ENCODE assay signal across 10 mouse cellular contexts in genomic region chr8:84715893-84716468, GRCm38 (mm10). TPM values are rescaled to one million over a fixed set of nuclear protein-coding genes. Genes with fewer than 3 reads are reported as not detected.
DNase-seq lines count a peak whose midpoint lies in the region; ATAC-seq and TF ChIP-seq lines count a peak whose summit lies in the region.
"Had no signal": no experiment of that assay in that cellular context is flagged by ENCODE, and none has a peak within 500 bp of the region (broad histone marks: within the 10 kb centered on the region; RNA-seq: fewer than 3 reads in every experiment).

No protein-coding gene starts in this region.

- peaks cover 49% of the 10 kb centered on the region for H3K36me3 ChIP-seq in forebrain, embryonic 13.5 days (ENCODE audit: poor library complexity, severe bottlenecking)
- H3K36me3 ChIP-seq in limb, embryonic 13.5 days = peaks cover 73% of the 10 kb centered on the region
- 0 out of 2 replicates have a peak, but pooled peaks cover 17% of the 10 kb centered on the region for H3K36me3 ChIP-seq in neural tube, embryonic 13.5 days

- no peak for ATAC-seq in forebrain, embryonic 13.5 days
- no peak for ATAC-seq in limb, embryonic 13.5 days (ENCODE audit: low FRiP score, low read depth)
- ATAC-seq in neural tube, embryonic 13.5 days (ENCODE audit: low read depth) = no peak

- H3K4me2 ChIP-seq in forebrain, embryonic 13.5 days = peak overlapping the region; percentile 42
- peak overlapping the region; percentile 21; the same call in 1 of the 2 replicates for H3K4me2 ChIP-seq in limb, embryonic 13.5 days (replicated peaks)
- peak overlapping the region; percentile 41 for H3K4me2 ChIP-seq in neural tube, embryonic 13.5 days

- peak overlapping the region; percentile 85 for H3K27ac ChIP-seq in layer of hippocampus, adult 2 months
- peak overlapping the region; percentile 83 for H3K27ac ChIP-seq in forebrain, embryonic 13.5 days
- H3K27ac ChIP-seq in limb, embryonic 13.5 days = peak overlapping the region; percentile 90; the same call in 1 of the 2 replicates
- H3K27ac ChIP-seq in neural tube, embryonic 13.5 days (replicated peaks) = peak overlapping the region; percentile 62

- no peak for DNase-seq in layer of hippocampus, adult 2 months (ENCODE audit: low spot score in 2 of 2)
- no peak for DNase-seq in layer of hippocampus, adult 11-12 months (ENCODE audit: low spot score)
- no peak for DNase-seq in ovary, adult 18-20 months (ENCODE audit: low spot score)
- DNase-seq in left cerebral cortex, adult 18-20 months (ENCODE audit: low spot score in 2 of 2) = no peak
- no peak for DNase-seq in urinary bladder, adult 2 months (ENCODE audit: low spot score)
- DNase-seq: thymus, postnatal 25 days had no signal

- peaks cover 10% of the 10 kb centered on the region; the same call in 1 of the 2 replicates for H3K27me3 ChIP-seq in forebrain, embryonic 13.5 days
- H3K27me3 ChIP-seq in limb, embryonic 13.5 days = no peaks in the 10 kb centered on the region; the same call in 1 of the 2 replicates
- peaks cover 75% of the 10 kb centered on the region for H3K27me3 ChIP-seq in neural tube, embryonic 13.5 days

- H3K9me3 ChIP-seq in forebrain, embryonic 13.5 days (replicated peaks) = no peaks in the 10 kb centered on the region
- H3K9me3 ChIP-seq in limb, embryonic 13.5 days = no peaks in the 10 kb centered on the region
- no peaks in the 10 kb centered on the region for H3K9me3 ChIP-seq in neural tube, embryonic 13.5 days
- H3K9me3 ChIP-seq: megakaryocyte, embryonic 14.5 days had no signal

- no peak for TF ChIP-seq CTCF in layer of hippocampus, adult 2 months (conservative IDR thresholded peaks at IDR 0.05)

- no peak overlapping the region for H3K4me3 ChIP-seq in layer of hippocampus, adult 2 months
- H3K4me3 ChIP-seq in forebrain, embryonic 13.5 days = peak overlapping the region; percentile 2; the same call in 1 of the 2 replicates
- H3K4me3 ChIP-seq in limb, embryonic 13.5 days = no peak overlapping the region
- peak overlapping the region; percentile 4; the same call in 1 of the 2 replicates for H3K4me3 ChIP-seq in neural tube, embryonic 13.5 days
- H3K4me3 ChIP-seq: megakaryocyte, embryonic 14.5 days had no signal

- H3K4me1 ChIP-seq in forebrain, embryonic 13.5 days = peaks cover 65% of the 10 kb centered on the region
- H3K4me1 ChIP-seq in limb, embryonic 13.5 days = peaks cover 90% of the 10 kb centered on the region
- H3K4me1 ChIP-seq in neural tube, embryonic 13.5 days (replicated peaks) = peaks cover 58% of the 10 kb centered on the region

- 4% methylated on average over 27 of the region's 27 CpGs for WGBS in forebrain, embryonic 13.5 days
- 9% methylated on average over 27 of the region's 27 CpGs for WGBS in limb, embryonic 13.5 days
- 6% methylated on average over 27 of the region's 27 CpGs for WGBS in neural tube, embryonic 13.5 days

- H3K9ac ChIP-seq in forebrain, embryonic 13.5 days = peak overlapping the region; percentile 53
- peak overlapping the region; percentile 39 for H3K9ac ChIP-seq in limb, embryonic 13.5 days
- peak overlapping the region; percentile 58 for H3K9ac ChIP-seq in neural tube, embryonic 13.5 days

RNA-seq across cellular contexts. Expression of gene G430095P16Rik, which starts 6.8 kb away (rescaled TPM):
- under 1 TPM in 1 of 2 experiments, not detected in 1; 0.54 TPM for total RNA-seq in layer of hippocampus, adult 2 months (2021)
- polyA plus RNA-seq in forebrain, embryonic 13.5 days (2015; fragmentation: Nextera tagmentation; extraction: Ambion mirVana) = 3.7 and 3.8 TPM in 2 replicates
- 7.1 and 9.8 TPM in 2 replicates for polyA plus RNA-seq in limb, embryonic 13.5 days (2015; fragmentation: Nextera tagmentation; extraction: Ambion mirVana)
- 1.4 and 2.2 TPM in 2 replicates for polyA plus RNA-seq in neural tube, embryonic 13.5 days (2015; fragmentation: Nextera tagmentation; extraction: Ambion mirVana)
- not detected for total RNA-seq in left cerebral cortex, adult 18-20 months (2021)
- 1.0 and 1.2 TPM in 2 replicates for polyA plus RNA-seq in urinary bladder, adult 2 months (2012; rRNA removed)

RNA-seq across cellular contexts. Expression of gene Lyl1, which starts 14.7 kb away (rescaled TPM):
- total RNA-seq in layer of hippocampus, adult 2 months (2021) = 1 to 10 TPM; 2.3 to 2.6 TPM
- polyA plus RNA-seq in forebrain, embryonic 13.5 days (2015; fragmentation: Nextera tagmentation; extraction: Ambion mirVana) = 1.9 and 2.1 TPM in 2 replicates
- polyA plus RNA-seq in limb, embryonic 13.5 days (2015; fragmentation: Nextera tagmentation; extraction: Ambion mirVana) = 4.1 and 4.9 TPM in 2 replicates
- polyA plus RNA-seq in neural tube, embryonic 13.5 days (2015; fragmentation: Nextera tagmentation; extraction: Ambion mirVana) = 2.8 and 3.6 TPM in 2 replicates
- total RNA-seq in left cerebral cortex, adult 18-20 months (2021) = 1 to 10 TPM; 2.6 TPM
- 7.8 and 8.7 TPM in 2 replicates for polyA plus RNA-seq in urinary bladder, adult 2 months (2012; rRNA removed)

RNA-seq across cellular contexts. Expression of gene Nacc1, which starts 28.3 kb away (rescaled TPM):
- total RNA-seq in layer of hippocampus, adult 2 months (2021) = 10 to 100 TPM; 91.8 to 93.9 TPM
- polyA plus RNA-seq in forebrain, embryonic 13.5 days (2015; fragmentation: Nextera tagmentation; extraction: Ambion mirVana) = 16.1 and 18.6 TPM in 2 replicates
- 15.0 and 15.2 TPM in 2 replicates for polyA plus RNA-seq in limb, embryonic 13.5 days (2015; fragmentation: Nextera tagmentation; extraction: Ambion mirVana)
- 14.1 and 15.1 TPM in 2 replicates for polyA plus RNA-seq in neural tube, embryonic 13.5 days (2015; fragmentation: Nextera tagmentation; extraction: Ambion mirVana)
- 10 to 100 TPM; 93.7 to 99.0 TPM for total RNA-seq in left cerebral cortex, adult 18-20 months (2021)
- polyA plus RNA-seq in urinary bladder, adult 2 months (2012; rRNA removed) = 39.5 and 49.4 TPM in 2 replicates

RNA-seq across cellular contexts. Expression of gene Trmt1, which starts 29.9 kb away (rescaled TPM):
- total RNA-seq in layer of hippocampus, adult 2 months (2021) = 100 to 1,000 TPM; 109 to 113 TPM
- 53.5 and 59.1 TPM in 2 replicates for polyA plus RNA-seq in forebrain, embryonic 13.5 days (2015; fragmentation: Nextera tagmentation; extraction: Ambion mirVana)
- polyA plus RNA-seq in limb, embryonic 13.5 days (2015; fragmentation: Nextera tagmentation; extraction: Ambion mirVana) = 70.8 and 72.7 TPM in 2 replicates
- polyA plus RNA-seq in neural tube, embryonic 13.5 days (2015; fragmentation: Nextera tagmentation; extraction: Ambion mirVana) = 53.6 and 55.5 TPM in 2 replicates
- 100 to 1,000 TPM in 1 of 2 experiments, 10 to 100 TPM in 1; 99.1 to 101 TPM for total RNA-seq in left cerebral cortex, adult 18-20 months (2021)
- polyA plus RNA-seq in urinary bladder, adult 2 months (2012; rRNA removed) = 71.7 and 76.3 TPM in 2 replicates

RNA-seq across cellular contexts. Expression of gene Ier2, which starts 53.3 kb away (rescaled TPM):
- total RNA-seq in layer of hippocampus, adult 2 months (2021) = 1 to 10 TPM; 5.1 to 7.2 TPM
- 35.2 and 35.4 TPM in 2 replicates for polyA plus RNA-seq in forebrain, embryonic 13.5 days (2015; fragmentation: Nextera tagmentation; extraction: Ambion mirVana)
- 71.9 and 73.0 TPM in 2 replicates for polyA plus RNA-seq in limb, embryonic 13.5 days (2015; fragmentation: Nextera tagmentation; extraction: Ambion mirVana)
- polyA plus RNA-seq in neural tube, embryonic 13.5 days (2015; fragmentation: Nextera tagmentation; extraction: Ambion mirVana) = 32.5 and 37.7 TPM in 2 replicates
- total RNA-seq in left cerebral cortex, adult 18-20 months (2021) = 10 to 100 TPM; 15.5 to 19.9 TPM
- 14.7 and 23.3 TPM in 2 replicates for polyA plus RNA-seq in urinary bladder, adult 2 months (2012; rRNA removed)

Comparison
In these comparisons a context has a peak if more than half of its experiments do, and no peak if none do; other contexts are left out.
1. H3K4me3 ChIP-seq: peak in forebrain, embryonic 13.5 days (single experiment) and neural tube, embryonic 13.5 days (single experiment); none in layer of hippocampus, adult 2 months (single experiment) and limb, embryonic 13.5 days (single experiment).
2. Peak in every context shown above with its lines, with median percentiles within 50 percentile points of each other: H3K27ac ChIP-seq, H3K4me2 ChIP-seq and H3K9ac ChIP-seq.